Mouse (Mus musculus): Measurements from ENCODE around the gene Krr1. TPM values are rescaled to one million over a fixed set of nuclear protein-coding genes. Genes with fewer than 3 reads are reported as not detected.

Gene Krr1
- 50.7 TPM for polyA plus RNA-seq (2017; shearing (Covaris generic))

DNA sequence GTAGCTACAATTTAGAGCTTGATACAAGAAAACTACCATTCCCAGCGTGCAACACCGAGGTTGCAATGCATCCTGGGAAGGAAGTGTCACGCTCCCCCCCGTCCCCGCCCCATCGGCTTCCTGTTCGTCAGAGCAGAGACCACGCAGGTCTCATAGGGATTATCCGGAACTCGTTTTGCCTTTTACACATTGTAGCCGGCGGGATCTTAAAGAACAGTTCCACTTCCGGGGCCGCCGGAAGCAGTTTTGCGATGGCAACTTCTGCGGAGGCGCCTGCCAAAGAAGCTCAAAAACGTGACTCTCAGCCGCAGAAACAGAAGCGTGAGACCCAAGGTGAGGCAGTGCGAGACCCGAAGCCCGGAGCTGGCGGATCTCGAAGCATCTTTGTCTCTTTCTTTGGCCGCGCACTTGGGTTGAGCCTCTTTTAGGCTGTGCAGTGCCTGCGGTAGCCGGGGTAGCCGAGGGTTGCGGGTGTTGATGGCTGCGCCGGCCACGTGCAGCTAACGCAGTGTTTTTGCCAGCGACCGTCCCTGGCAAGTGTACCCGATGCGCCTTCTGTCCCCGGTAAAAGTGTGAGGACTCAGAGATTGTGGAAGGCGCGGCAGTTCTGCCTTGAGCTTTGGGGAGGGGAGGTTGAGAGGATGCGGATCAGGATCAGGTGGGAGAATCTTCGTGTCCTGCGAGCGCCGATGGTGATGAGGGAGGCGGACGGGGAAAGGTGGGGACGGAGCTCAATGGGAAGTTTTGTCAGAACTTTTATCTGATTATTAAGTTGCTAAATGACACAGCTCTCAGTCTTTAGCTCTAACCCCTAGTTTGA lies at the start of gene Krr1:
Gene Krr1 (plus strand): TSS at position 123 of the 820 bp plus-strand sequence.

GRCm38 (mm10) chr10:112002544-112003215 lies 30.2 kb downstream of the Krr1 start, which contains the start of gene Glipr1:
Gene Glipr1 (minus strand): TSS chr10:112002631.

Other genes with a start within 250 kb of the Krr1 start
- gene Glipr1, start 30.0 kb downstream of the Krr1 start, polyA plus RNA-seq (2017; shearing (Covaris generic)), result 158 TPM
- not detected for gene Glipr1l1, start 87.5 kb downstream of the Krr1 start, polyA plus RNA-seq (2017; shearing (Covaris generic))
- gene Glipr1l2, start 110.7 kb downstream of the Krr1 start, polyA plus RNA-seq (2017; shearing (Covaris generic)), result not detected
- not detected for gene Glipr1l3, start 187.7 kb downstream of the Krr1 start, polyA plus RNA-seq (2017; shearing (Covaris generic))
- 0.22 TPM for gene Caps2, start 191.0 kb downstream of the Krr1 start, polyA plus RNA-seq (2017; shearing (Covaris generic))